Mouse (Mus musculus) macrophage (primary cell): Measurements from ENCODE around the gene Coro2b. TPM values are rescaled to one million over a fixed set of nuclear protein-coding genes. Genes with fewer than 3 reads are reported as not detected.
"Not testable (repeated sequence)": the region's sequence is repeated elsewhere in the genome, so short reads cannot be mapped to it uniquely, and the experiment has no call there.

Experiments
- H3K27ac ChIP-seq: fragments of 350-480 bp; formaldehyde crosslinking; 2 replicates; pipeline ENCODE4 v1.9.0; 2021
- H3K36me3 ChIP-seq: fragments of 350-480 bp; formaldehyde crosslinking; 2 replicates; pipeline ENCODE4 v1.9.0; 2021; ENCODE audit errors: inconsistent target
- H3K4me3 ChIP-seq: fragments of 350-480 bp; formaldehyde crosslinking; 2 replicates; pipeline ENCODE4 v1.9.0; 2021; ENCODE audit errors: inconsistent target
- H3K79me2 ChIP-seq: fragments of 350-480 bp; formaldehyde crosslinking; 2 replicates; pipeline ENCODE4 v1.9.0; 2021; ENCODE audit errors: inconsistent target
- WGBS: methylation state at CpG from one replicate; pipeline ENCODE4 v1.1.7; 2026; ENCODE audit warnings: inconsistent platforms; ENCODE audit not compliant: missing documents; 5-methylcytosine and 5-hydroxymethylcytosine counted together
- polyA plus RNA-seq: library from polyadenylated mRNA; stranded (reverse); fragments of 250-400 nt; gene quantifications from 3 replicates; pipeline ENCODE4 v1.2.4, GENCODE M21; 2018; ENCODE audit warnings: inconsistent platforms

Gene Coro2b
- polyA plus RNA-seq, 1 experiment from 2014 or later = 5.9 TPM

DNA sequence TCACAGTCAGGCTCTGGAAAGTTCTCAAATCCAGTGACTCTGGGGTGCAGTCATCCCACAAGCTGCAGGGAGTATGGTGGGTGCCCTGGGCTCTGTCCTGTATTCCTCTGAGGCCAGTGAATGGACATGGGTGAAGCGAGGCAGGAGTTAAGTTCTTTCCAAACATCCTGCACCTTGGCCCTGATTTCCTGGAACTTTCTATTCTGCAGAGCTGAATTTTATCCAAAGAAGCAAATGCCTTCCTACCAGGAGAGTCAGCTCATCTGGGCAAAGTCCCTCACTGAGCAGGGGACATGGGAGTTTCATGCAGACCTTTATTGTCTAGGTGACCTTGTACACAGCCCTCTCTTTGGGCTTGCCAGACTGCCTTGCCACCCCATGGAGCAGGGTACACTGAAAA is 75.1 kb downstream of the Coro2b start:
- no peak overlapping the region for H3K4me3 ChIP-seq
- 100% methylated on average over 1 of the region's 1 CpGs for WGBS
- H3K79me2 ChIP-seq = no peaks in the 10 kb centered on the region
- no peaks in the 10 kb centered on the region for H3K36me3 ChIP-seq
- H3K27ac ChIP-seq = no peak overlapping the region

DNA sequence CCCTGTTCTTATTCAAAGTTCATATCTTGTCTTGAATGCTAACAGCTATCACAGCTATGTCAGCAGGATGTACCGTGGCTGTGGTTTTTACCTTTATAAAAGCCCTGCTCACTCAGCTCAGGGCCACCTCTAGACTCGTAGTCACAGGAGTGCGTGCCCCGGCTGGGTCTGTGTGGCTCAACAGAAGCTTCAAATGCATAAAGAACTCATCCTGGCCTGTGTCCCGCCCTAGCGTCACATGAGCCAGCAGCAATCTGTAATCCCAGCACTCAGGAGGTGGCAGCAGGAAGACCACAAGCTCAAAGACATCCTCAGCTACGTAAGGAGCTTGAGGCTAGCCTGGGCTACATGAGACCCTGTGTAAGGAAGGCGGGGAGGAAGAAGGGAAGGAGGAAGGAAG is 75.7 kb downstream of the Coro2b start:
- Histone ChIP-seq H3K79me2 (no peaks in the 10 kb centered on the region), H3K36me3 (no peaks in the 10 kb centered on the region), H3K4me3 (no peak overlapping the region), H3K27ac (no peak overlapping the region)
- 80% methylated on average over 8 of the region's 8 CpGs for WGBS

DNA sequence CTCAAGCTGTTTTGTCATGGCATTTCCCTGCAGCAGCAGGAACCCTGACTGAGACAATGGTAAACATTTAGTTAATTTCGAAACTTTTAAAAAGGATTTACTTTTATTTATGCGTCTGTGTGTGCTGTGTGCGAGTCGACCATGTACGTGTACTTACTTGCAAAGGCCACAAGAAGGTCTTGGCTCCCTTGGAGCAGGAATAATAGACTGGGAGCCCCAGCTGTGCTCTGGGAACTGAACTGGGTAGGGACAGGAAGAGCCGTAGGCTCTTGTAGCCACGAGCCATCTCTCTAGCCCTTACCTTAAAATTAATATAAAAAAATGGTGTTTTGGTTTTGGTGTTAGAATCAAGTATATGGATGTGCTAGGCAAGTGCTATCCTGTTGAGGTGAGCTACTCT is 76.8 kb downstream of the Coro2b start:
- Histone ChIP-seq H3K27ac (no peak overlapping the region), H3K79me2 (no peaks in the 10 kb centered on the region), H3K36me3 (no peaks in the 10 kb centered on the region), H3K4me3 (no peak overlapping the region)
- 91% methylated on average over 7 of the region's 7 CpGs for WGBS

DNA sequence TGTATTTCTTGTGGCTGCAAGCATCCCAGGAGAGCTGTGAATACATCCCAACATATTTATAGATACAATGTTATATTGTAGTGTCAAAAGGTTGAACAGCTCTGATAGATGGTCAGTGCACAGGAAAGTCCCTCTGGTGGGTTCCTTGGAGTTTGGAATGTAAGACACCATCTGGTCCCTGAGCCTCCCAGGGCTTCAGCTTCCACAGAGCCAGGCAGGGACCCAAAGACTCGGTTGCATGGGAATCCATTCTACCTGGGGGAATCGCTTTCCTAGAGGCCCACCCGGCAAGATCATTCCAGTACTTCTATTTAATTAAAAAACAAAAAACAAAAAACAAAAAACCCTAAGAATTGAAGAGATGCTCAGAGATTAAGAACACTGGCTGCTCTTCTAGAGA is 78.4 kb downstream of the Coro2b start:
- Histone ChIP-seq H3K27ac (no peak overlapping the region), H3K36me3 (no peaks in the 10 kb centered on the region), H3K4me3 (no peak overlapping the region), H3K79me2 (no peaks in the 10 kb centered on the region)
- 100% methylated on average over 3 of the region's 3 CpGs for WGBS

DNA sequence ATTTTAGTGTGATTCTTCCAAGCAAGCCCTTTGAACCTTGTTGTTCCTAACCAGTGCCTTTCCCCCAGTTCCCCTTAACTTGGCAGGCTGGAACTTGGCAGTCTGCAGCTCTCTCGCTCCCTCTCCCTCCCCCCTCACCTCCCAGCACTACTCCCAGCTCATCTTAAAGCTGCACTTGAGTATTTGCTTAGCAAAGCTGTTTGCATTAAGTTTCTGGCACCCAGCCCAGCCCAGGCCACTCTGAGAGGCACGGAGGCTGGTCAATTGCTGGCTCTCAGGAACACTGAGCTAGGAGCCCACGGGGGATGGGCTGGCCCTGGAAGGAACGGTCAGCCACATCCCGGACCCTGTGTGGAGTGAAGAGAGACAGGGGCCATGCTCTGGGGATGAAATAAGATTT is 80.8 kb downstream of the Coro2b start:
- 79% methylated on average over 4 of the region's 5 CpGs for WGBS
- no peak overlapping the region for H3K4me3 ChIP-seq
- peak overlapping the region; percentile 78 for H3K27ac ChIP-seq
- no peaks in the 10 kb centered on the region for H3K79me2 ChIP-seq
- H3K36me3 ChIP-seq = no peaks in the 10 kb centered on the region

DNA sequence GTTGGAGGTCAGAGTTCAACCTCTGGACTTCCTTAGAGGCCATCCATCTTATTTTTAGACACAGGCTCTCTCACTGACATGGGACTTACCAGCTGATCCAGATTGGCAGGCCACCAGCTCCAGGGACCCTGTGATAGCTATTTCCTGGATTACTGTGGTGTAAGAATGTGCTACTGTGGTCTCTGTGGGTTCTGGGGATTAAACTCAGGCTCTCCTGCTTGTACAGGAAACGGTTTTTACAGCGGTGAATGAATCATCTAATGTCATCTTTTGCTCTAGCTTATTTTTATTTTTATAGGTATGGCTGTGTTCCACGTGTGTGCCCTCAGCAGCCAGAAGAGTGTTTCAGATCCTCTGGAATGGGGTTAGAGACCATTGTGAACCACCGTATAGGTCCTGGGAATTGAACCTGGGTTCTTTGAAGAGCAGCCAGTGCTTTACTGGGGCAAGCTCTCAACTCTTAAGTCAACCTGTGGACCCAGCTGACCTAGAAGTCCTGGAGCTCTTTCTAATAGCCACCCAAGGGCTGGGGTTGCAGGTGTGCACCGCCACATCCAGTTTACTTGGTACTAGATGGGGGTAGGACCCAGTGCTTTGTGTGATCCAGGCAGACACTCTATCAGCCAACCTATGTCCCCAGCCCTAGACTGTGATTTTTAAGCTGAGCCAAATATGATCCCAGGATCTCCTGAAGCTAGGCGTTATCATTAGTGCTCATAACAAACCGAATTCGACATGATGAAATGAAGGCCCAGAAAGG is 81.5 kb downstream of the Coro2b start:
- no peaks in the 10 kb centered on the region for H3K36me3 ChIP-seq
- H3K79me2 ChIP-seq = no peaks in the 10 kb centered on the region
- no peak overlapping the region for H3K4me3 ChIP-seq
- H3K27ac ChIP-seq = peak overlapping the region; percentile 78
- WGBS = 52% methylated on average over 8 of the region's 8 CpGs

DNA sequence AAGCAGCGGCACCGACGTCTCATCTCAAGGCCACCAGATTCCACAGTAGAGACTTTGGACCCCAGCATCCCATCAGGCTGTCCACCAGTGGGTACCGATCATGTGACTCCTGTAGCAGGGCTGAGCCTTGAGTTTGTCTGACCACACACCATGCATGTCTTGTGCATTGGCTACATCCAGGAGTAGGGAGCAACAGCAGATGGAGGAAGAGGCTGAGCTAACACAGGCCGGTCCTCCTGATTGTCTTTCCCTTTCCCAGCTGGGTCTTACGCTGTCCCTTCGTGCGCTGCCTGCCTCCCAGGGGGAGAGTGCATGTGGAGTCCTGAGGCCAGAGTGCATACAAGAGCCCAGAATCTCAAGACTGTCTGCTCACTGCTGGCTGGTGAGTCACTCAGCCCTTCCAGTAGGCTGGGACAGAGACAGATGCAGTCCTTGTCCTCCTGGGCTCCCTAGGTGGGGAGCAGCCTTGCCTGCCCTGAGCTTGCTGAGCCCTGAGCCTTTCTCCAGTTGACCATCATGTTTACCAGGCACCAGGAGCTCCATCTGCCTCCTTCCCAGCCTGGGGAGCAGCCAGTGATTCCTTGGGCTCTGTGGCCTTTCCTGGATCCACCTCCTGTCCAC is 84.4 kb downstream of the Coro2b start:
- no peak overlapping the region for H3K27ac ChIP-seq
- H3K36me3 ChIP-seq = no peaks in the 10 kb centered on the region
- H3K79me2 ChIP-seq = no peaks in the 10 kb centered on the region
- no peak overlapping the region for H3K4me3 ChIP-seq
- 97% methylated on average over 8 of the region's 8 CpGs for WGBS

DNA sequence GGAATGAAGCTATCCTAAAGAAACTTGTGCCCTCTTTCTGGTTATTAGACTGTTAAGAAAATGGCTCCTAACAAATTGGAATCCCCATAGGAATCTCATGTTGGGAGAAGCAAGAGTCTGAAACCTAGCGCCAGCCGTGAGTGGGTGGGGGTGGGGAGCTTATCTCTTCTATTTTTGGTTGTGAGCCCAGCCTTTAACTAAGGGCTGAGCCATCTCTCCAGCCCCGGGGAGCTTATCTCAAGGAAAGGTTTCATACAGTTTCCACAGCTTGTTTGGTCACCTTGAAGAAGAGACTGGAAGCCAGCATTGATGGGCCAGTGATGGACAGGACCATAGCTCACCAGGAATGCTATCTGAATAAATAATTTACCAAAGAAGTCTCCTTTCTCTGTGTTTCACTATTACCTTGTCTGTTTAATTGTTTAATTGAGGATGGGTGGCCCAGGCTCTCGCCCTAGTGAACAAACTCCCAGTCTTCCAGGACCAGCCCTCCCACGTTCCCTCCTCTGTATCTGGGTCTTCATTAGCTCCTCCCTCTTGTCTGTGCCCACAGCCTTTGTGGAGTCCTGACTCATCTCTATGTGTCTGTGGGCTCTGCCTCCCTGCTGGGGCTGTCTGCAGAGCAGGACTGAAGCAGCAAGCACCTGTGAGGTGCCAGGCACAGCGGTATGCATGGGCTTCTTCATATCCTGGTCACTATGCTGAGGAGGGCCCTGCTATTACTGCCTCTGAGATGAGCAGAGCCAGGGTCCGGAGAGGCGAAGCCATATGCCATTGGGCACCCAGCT is 85.1 kb downstream of the Coro2b start:
- no peak overlapping the region for H3K4me3 ChIP-seq
- no peak overlapping the region for H3K27ac ChIP-seq
- H3K36me3 ChIP-seq = no peaks in the 10 kb centered on the region
- H3K79me2 ChIP-seq = no peaks in the 10 kb centered on the region
- WGBS = 95% methylated on average over 8 of the region's 8 CpGs

DNA sequence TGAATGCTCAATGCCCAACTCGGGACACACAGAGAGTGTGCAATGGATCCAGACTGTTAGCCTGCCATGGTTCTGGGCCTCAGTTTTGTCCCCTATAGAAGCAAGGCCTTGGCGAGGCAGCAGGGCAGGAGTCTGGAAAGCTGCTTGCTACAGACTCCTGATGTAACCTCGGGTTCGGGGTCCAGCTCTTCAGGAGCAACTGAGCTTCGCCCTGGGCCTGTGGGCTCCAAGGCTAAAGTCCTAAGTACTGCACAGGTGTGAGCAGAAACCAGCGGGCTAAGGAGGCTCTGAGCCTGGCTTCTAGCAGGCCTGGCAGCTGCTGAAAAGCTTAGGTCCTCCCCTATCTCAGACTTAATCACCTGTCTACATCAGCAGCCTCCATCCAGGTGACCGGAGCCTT is 86.0 kb downstream of the Coro2b start:
- no peak overlapping the region for H3K27ac ChIP-seq
- H3K36me3 ChIP-seq = no peaks in the 10 kb centered on the region
- no peak overlapping the region for H3K4me3 ChIP-seq
- H3K79me2 ChIP-seq = no peaks in the 10 kb centered on the region
- WGBS = 92% methylated on average over 7 of the region's 7 CpGs

DNA sequence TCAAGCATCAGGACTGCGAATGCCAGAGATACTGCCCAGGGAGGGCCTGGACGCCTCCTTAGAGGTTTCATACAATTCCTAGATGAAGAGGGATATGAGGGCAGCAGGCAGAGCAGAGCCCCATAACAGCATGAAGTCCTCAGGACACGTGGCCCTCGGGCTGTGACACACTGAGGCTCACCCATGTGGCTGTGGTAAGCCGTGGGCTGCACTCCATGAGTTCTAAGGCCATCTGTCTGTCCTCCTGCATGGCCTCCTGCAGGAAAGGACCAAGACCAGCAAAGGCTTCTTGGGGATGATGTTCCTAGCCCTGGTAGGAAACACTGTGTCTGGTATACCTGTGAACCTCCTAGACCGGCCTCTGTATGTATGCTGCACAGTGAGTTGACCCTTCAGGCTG is 86.5 kb downstream of the Coro2b start:
- Histone ChIP-seq H3K27ac (no peak overlapping the region), H3K79me2 (no peaks in the 10 kb centered on the region)
- WGBS = 93% methylated on average over 6 of the region's 6 CpGs

DNA sequence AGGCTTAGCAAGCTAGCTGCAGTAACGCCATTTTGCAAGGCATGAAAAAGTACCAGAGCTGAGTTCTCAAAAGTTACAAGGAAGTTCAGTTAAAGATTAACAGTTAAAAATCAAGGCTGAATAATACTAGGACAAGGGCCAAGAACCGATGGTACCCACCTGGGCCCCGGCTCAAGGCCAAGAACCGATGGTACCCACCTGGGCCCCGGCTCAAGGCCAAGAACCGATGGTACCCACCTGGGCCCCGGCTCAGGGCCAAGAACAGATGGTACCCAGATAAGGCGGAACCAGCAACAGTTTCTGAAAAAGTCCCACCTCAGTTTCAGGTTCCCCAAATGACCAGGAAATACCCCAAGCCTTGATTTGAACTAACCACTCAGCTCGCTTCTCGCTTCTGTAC is 89.5 kb downstream of the Coro2b start:
- WGBS = no CpG with 5 or more reads among the region's 10 CpGs

More for the DNA sequence above, 86.5 kb downstream of the Coro2b start:
- Histone ChIP-seq H3K36me3 (no peaks in the 10 kb centered on the region), H3K4me3 (no peak overlapping the region)

DNA sequence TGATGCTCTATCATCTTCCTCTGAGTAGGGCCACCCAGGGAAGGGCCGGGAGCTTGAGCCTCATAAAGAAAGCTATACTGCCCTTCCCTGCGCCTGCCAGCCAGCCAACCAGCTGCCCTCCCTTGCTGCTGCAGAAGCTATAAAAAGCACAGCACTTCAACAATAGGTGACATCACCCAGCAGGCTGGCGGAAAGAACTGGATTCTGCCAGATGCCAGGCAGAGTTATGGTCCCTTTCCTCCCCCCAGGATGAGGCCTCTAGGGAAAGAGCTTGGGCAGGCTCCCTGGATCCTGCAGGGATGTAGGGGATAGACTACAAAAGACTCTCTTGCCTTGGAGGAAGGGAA is 98.1 kb downstream of the Coro2b start:
- H3K79me2 ChIP-seq = no peaks in the 10 kb centered on the region
- no peak overlapping the region for H3K4me3 ChIP-seq
- WGBS = 84% methylated on average over 3 of the region's 3 CpGs
- H3K27ac ChIP-seq = no peak overlapping the region
- H3K36me3 ChIP-seq = no peaks in the 10 kb centered on the region

More for the DNA sequence above, 89.5 kb downstream of the Coro2b start:
- H3K4me3 ChIP-seq, H3K27ac ChIP-seq, H3K36me3 ChIP-seq, H3K79me2 ChIP-seq: not testable (repeated sequence)

DNA sequence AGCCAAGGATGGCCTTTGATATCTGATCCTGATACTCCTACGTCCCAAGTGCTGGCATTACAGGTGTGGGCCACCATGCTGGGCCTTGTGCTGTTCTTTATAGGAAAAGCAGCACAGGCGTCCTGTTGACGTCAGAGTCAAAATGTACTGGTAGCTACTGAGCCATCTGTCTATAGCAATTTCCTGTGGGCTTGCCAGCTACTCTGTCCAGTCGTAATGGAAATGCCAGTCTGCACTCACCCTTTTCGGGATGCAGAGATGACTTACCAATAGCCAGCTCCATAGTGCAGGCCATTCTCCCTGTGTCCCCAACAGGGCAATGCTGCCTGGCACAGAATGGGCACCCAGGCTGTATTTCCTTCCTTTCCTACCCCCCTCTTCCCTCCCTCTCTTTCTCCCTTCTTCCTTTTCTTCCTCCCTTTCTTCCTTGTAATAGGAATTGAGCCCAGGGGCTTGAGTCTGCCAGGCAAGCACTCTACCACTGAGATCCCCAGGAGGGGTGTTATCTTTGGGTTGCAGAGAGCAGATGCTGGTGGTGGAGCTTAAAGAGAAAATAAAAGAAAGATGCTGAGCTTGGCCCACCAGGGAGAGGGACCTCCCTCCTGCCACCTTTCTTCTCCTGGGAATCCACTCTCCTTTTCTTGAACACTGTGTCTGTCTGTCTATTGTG is 98.6 kb downstream of the Coro2b start:
- WGBS = 92% methylated on average over 5 of the region's 5 CpGs
- H3K36me3 ChIP-seq = no peaks in the 10 kb centered on the region
- no peaks in the 10 kb centered on the region for H3K79me2 ChIP-seq
- H3K27ac ChIP-seq = no peak overlapping the region
- H3K4me3 ChIP-seq = no peak overlapping the region

DNA sequence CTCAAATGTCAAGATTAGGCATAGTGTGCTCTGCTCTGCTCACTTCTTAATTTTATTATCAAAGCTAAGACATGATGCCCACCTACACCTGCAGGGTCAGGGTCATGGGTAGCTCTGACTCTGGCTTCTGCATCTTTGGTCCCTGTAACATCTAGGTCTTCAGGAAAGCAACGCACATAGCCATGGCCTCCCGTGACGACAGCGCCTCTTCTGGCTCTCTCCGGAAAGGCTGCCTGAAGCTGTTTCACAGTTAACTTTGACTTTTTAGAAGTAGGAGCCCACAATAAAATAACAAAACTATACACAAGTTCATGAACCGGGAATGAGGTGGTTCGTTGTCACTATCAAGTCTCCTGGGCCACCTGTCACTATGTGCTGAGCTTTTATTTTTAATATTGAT is 99.4 kb downstream of the Coro2b start:
- Histone ChIP-seq H3K36me3 (no peaks in the 10 kb centered on the region), H3K27ac (no peak overlapping the region), H3K79me2 (no peaks in the 10 kb centered on the region), H3K4me3 (no peak overlapping the region)
- WGBS = 99% methylated on average over 7 of the region's 7 CpGs
